Mouse (Mus musculus) embryo, embryonic 9.5 days (tissue): Measurements from ENCODE around the gene Actl10.
A peak's percentile ranks its signal among the peaks of the same experiment; 100 is the strongest.

Source experiments
- DNase-seq: peaks from one replicate; pipeline ENCODE4 v3.0.0-alpha.2; 2017; ENCODE audit errors: extremely low spot score

Gene Actl10

DNA sequence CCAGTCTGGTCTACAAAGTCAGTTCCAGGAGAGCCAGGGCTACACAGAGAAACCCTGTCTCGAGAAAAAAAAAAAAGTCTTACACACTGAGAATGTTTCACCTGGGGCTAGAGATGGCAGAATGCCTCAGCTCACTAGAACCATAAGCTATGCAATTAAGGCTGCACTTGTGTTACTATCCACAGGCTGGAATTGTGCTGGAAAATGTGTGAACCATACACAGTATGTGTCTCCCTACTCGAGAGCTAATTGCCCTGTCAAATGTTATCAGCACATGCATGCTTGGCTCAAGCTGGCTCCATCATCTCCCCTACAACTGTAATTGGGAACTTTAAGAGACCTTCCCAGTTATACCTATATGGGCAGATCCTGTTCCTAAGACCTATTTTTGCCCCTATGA lies 639 bp upstream of the Actl10 start:
- DNase-seq = no peak

DNA sequence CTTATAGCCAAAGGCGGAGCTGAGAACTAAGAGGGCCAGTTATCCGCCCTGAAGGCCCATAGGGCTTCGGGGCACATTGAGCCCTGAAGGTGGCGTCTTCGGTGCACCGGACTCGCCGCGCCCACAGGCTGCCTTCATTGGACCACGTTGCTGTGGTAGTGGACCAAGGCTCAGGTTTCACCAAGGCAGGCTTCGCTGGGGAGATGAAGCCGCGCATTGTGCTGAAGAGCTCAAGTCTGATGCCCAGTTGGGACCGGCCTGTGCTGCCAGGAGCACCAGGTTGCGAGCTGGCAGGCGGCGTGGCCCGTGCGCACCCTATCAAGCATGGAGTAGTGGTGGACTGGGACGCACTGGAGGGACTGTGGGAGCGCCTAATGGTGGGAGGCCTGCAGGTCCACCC lies 351 bp downstream of the Actl10 start:
- peak; percentile 34 for DNase-seq

- DNase-seq = peak; percentile 66
Observed at GRCm38 (mm10) chr2:154552424-154552907, 890 bp downstream of the Actl10 start.

- no peak for DNase-seq
Observed at GRCm38 (mm10) chr2:154555235-154555634, 3.7 kb downstream of the Actl10 start.

DNA sequence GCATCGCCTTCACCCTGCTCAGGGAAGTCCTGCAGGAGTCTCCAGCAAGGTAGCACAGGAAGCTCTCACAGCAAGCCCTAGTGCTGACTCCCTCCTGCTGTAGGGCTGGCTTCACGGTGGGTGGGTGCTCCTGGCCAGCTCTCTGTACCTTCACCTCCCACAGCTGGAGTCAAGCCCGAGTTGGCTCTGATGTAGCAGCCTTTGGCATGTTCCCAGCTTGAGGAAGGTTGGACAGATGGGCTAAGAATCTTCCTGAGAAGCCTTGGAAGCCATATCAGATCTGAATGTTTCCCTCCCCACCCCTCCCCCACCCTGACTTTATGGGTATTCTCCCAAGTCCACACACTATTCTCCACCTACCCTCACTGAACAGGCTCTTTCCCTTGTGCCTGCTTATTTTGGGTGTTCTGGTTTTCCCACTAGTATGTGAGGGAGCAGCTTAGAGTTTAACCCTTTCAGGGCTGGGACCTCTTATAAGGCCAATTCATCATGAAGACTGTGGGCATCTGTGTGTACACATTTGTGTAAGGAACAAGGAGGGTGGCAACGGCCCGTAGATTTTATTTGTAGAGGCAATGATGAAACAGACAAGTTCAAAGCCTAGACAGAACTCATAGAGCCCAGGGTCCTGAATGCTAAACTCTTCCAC lies 5.7 kb downstream of the Actl10 start:
- no peak for DNase-seq

DNA sequence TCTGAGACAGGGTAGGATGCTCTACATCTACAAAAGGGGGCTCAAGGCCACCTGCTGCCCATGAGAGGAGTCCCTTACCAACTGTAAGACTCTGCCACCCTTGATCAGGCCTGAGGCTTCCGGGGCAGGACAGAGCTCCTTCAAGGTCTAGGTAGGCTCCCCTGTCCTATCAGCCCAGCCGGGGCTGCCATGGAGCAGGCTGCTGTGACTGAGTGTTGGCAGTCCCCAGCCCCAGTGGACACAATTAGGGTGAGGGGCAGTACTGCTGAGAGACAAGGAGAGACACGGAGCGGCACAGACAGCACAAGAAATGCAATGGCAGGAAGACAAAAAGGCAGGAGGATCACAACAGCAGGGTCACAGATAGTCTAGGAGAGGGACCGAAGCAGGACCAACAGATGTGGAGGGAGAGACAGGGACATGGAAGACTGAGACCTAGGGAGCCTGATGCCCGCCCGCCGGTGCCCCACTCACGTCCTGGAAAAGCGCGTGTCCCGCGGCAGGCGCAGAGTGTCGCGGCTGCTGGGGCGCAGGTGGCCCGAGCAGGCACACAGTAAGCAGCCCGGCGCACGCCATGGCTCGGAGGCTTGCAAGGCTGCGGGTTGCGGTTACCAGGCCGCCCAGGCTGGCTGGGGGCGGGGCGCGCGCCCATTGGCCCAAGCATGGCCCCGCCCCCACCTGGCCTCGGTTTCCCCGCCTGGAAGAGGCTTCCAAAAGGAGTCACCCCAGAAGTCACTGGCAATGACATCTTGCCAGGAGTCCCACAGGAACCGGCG lies 6.9 kb downstream of the Actl10 start, which contains the start of gene Necab3:
Gene Necab3, minus strand, starts transcription at position 627 of the 776 bp plus-strand sequence.
- peak; percentile 57 for DNase-seq

DNA sequence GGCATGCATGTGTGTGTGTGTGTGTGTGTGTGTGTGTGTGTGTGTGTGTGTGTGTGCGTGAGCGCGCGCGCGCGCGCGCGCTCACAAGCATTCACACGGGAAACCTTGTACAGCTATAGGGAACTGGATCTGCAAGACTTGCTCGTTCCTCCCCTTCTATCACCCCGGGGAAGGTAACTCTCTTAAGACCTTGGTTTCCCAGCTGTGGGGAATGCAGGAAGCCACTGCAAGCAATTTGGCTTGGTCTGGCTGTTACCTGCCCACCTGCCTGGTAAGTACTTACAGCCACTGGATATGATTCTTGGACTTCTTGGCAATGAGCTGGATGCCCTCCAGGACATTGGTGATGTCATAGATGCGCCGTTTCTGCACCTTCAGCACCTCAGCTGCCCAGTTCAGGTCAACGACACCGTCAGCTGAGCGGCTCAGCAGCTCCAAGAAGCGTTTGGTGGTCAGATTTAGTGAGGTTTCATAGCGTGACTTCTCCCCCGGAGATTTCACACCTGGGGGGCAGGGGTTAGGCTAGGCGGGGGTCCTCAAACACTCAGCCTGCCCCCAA lies 12.1 kb downstream of the Actl10 start:
- DNase-seq = no peak

DNA sequence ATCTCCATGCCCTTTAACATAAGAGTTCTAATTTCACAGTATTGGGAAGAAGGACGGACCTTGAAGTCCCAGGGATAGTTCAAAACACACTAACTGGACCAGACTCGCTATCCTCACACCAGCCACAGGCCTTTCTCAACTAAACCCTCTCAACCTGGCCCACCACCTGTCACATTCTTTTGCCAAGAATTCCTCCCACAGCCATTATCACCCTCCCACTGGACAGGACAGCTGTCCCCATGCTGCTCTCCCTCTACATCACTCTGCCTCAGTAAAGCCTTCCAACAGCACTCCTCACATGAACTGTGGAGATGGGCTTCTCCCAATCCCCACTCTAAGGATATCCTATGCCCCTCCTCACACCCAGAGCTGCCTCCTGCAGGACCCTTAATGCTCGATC lies 14.0 kb downstream of the Actl10 start:
- no peak for DNase-seq

DNA sequence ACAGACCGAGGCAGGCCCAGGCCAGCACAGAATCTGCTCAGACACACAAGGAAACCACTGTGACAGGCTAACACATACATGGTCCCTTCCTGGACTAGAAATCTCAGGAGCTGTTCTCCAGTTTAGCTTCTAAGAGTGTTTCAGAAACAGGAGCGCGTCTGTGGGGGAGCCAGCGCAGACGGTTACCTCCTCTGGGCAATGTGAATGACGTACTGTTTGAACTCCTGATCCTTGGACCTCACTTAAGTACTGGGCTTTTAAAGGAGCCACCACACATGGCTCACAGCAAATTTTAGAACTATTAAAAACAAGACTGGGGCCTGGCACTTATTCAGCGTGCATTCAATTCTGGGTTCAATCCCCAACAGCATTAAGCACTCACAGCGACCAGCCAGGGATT lies 15.1 kb downstream of the Actl10 start:
- no peak for DNase-seq

- no peak for DNase-seq
Observed at GRCm38 (mm10) chr2:154567766-154568165, 16.2 kb downstream of the Actl10 start.

- no peak for DNase-seq
Observed at GRCm38 (mm10) chr2:154568329-154569070, 16.9 kb downstream of the Actl10 start.

DNA sequence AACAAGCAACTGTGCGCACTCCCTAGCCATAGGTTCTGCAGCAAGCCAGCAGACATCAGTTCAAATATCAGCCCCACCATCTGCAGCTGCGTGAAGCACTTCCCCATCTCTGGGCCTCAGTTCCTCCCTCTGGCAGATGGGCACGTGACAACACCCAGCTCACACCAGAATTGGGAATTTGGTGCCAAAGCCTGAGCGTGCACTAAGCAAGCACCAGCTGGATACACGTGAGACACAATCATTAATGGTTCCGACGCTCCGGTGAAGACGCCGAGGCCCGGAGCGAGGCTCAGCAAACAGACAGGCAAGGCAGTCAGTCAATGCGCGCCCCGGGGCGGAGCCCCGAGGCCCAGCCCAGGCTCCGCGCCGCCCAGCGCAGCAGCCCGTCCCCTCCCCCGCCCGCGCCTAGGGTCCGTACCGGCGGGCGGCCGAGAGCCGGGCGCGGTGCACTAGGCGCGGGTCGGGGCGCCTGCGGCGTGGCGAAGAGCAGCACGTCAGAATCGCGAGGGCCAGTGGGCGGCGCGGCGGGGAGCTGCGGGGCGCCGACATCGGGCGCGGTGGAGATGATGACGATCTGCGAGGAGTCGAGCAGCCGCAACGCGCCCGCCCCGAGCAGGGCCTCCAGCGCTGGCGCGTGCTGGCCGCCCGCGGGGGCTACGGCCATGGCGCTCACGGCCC lies 17.6 kb downstream of the Actl10 start:
- peak; percentile 74 for DNase-seq

DNA sequence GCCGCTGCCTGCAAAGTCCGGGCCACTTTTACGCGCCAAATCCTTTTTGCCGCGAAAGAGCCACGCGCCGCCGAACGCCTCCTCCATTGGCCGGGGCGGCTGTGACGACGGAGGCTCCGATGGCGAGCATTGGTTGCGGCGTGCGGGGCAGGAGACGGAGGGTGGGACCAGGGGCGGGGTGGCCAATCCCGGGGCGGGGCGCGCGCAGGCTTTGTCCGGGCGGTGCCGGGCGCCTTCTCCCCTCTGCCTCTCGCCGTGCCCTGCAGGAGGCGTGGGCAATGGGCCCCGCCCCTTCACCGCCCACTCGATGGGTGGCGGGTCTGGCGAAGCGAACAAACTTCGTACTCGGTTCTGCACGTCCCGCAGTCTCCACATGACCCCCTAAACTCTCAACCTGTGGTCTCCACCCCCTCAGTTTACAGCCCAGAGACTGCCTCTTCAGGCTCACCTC lies 18.3 kb downstream of the Actl10 start, which contains the start of gene E2f1:
Gene E2f1, minus strand, starts transcription at position 57 of the 451 bp plus-strand sequence.
- DNase-seq = peak; percentile 99

GRCm38 (mm10) chr2:154570666-154571065 lies 19.1 kb downstream of the Actl10 start:
- DNase-seq = no peak

DNA sequence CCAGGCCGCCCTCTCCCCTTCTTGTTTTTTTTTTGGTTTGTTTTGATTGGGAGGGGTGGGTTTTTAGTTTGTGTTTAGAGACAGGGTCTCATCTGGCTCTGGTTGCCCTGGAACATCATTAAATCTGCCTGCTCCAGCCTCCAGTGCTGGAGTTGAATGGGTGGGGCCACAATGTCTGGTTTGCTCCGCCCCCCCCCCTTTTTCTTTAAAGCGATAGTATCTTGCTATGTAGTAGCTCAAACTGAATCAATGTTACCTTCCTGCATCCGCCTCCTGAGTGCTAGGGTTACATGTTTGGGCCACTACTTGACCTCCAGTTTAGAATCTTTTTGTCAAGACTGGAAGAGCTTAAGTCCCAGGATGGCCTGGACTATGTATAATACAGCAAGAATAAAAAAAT lies 19.7 kb downstream of the Actl10 start:
- no peak for DNase-seq

DNA sequence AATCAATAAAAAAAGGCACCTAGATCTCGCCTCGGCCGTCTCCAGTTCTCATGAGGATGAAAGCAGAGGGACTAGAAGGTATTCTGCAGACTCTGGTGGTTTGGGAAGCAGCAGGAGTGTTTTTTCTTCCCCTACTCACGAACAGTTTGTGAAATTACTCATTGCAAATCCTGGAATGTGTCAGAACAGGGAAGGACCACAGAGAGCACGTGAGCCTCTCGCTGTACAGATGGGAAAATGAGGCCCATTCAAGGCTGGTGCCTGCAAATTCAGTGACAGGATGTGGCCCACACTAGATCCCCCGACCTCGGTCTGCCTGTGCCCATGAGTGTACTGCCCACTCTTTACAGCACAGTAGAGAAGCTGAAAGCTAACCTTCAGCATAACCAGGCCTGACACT lies 20.4 kb downstream of the Actl10 start:
- no peak for DNase-seq

DNA sequence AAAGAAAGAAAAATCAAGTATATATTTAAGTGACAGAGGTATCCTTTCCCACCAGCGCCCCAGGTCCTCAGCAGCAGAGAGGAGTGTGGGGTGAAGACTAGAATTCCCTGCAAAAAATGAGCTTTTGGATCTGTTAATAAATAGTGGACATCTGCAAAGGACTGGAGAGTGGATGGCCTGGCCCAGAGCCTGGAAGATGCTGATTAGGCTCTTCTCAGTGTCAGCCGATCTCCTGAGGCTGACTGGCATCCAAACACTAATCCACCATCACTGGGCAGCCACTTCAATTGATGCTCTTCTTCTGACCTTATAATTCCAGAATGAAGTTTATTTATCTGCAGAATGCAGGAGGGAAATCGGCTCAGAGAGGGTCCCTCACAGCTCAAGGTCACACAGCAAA lies 21.4 kb downstream of the Actl10 start:
- DNase-seq = no peak

DNA sequence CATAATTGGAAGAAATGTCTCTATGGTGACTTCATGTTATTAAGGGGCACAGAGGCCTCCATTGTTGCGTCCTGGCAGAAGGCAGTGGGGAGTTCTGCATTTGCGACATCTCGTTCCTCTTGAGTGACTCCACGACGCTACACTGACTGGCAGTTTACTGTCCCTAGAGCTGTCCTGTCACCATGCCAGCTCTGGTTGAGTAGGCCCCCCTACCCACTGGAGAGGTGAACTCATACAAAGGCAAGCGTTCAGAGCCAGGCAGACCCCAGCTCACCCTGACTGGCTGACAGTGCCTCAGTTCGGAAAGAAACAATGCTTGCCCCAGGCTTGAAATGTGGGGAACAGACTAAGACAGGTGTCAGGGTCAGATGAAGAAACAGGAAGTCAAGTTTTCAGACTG lies 22.7 kb downstream of the Actl10 start:
- no peak for DNase-seq

GRCm38 (mm10) chr2:154576876-154577743 lies 25.5 kb downstream of the Actl10 start:
- DNase-seq = peak; percentile 57

DNA sequence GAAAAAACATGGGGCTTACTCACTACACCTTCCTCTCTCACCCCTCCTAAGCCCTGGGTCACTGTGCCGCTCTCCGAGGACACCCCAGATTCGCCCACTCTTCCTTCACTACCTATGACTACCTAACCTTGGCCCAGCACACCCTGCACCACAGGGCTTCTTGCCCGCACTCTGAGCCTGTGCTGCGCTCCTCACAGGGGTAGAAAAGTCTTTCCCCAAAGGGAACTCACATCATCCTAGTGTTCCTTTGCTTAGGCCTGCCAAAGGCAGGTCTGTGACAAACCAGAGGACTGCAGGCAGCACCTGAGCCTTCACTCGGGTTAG lies 26.1 kb downstream of the Actl10 start:
- no peak for DNase-seq

DNA sequence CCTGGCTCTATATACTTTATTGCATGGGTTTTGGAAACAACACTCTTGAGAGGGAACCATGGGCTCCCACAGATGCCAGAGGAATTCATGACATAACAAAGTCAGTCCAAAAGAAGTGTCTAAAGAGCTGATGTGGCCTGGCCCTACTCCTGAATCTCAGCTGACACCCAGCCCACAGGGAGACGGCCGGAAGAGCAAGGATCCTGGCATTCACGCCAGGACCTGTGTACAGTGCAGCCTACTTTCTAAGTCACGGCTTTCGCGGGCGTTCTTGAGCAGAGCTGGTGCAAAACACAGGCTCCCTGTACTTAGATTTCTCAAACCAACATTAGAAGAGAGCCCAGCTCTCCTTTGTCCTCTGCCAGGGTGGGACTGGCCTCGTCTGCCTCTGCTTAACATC lies 29.0 kb downstream of the Actl10 start:
- no peak for DNase-seq
